Mouse (Mus musculus) kidney, embryonic 15.5 days (tissue): ENCODE results near the gene Kdm5a. TPM values are rescaled to one million over a fixed set of nuclear protein-coding genes. Genes with fewer than 3 reads are reported as not detected.
A peak's percentile ranks its signal among the peaks of the same experiment; 100 is the strongest.

Experiments used
- ATAC-seq: fragments of 200-750 bp; cut with Nextera tagmentation; replicated peaks from 2 replicates; pipeline ENCODE4 v1.8.0; 2017; ENCODE audit warnings: moderate TSS enrichment; ENCODE audit not compliant: low FRiP score
- H3K27ac ChIP-seq: fragments of 300-500 bp; sonication (generic); 2 replicates; pipeline ENCODE4 v1.5.1; 2015; ENCODE audit warnings: mild to moderate bottlenecking, inconsistent platforms
- H3K27me3 ChIP-seq: fragments of 300-500 bp; sonication (generic); 2 replicates; pipeline ENCODE4 v1.6.1; 2015; ENCODE audit warnings: inconsistent platforms
- H3K36me3 ChIP-seq: fragments of 300-500 bp; sonication (generic); 2 replicates; pipeline ENCODE4 v1.6.1; 2015; ENCODE audit warnings: inconsistent platforms
- H3K4me1 ChIP-seq: fragments of 300-500 bp; sonication (generic); 2 replicates; pipeline ENCODE4 v1.6.1; 2015; ENCODE audit warnings: inconsistent platforms
- H3K4me2 ChIP-seq: fragments of 300-500 bp; sonication (generic); 2 replicates; pipeline ENCODE4 v1.6.1; 2015; ENCODE audit warnings: moderate library complexity, mild to moderate bottlenecking, inconsistent platforms
- H3K4me3 ChIP-seq: fragments of 300-500 bp; sonication (generic); replicated peaks from 2 replicates; pipeline ENCODE4 v1.5.1; 2015; ENCODE audit warnings: mild to moderate bottlenecking, inconsistent platforms
- H3K9ac ChIP-seq: fragments of 300-500 bp; sonication (generic); 2 replicates; pipeline ENCODE4 v1.6.1; 2015; ENCODE audit warnings: mild to moderate bottlenecking, inconsistent platforms
- H3K9me3 ChIP-seq: fragments of 300-500 bp; sonication (generic); replicated peaks from 2 replicates; pipeline ENCODE4 v1.6.1; 2016; ENCODE audit warnings: inconsistent platforms
- WGBS: fragments of 180-500 bp; shearing (Covaris S2); methylation state at CpG from one replicate; pipeline ENCODE4 v1.1.7; 2015; ENCODE audit warnings: mixed read lengths; 5-methylcytosine and 5-hydroxymethylcytosine counted together
- polyA plus RNA-seq: library from polyadenylated mRNA; unstranded; fragments of >200 nt; fragmentation: Nextera tagmentation; extraction: Ambion mirVana; gene quantifications from 2 replicates; pipeline ENCODE4 v1.2.1, GENCODE M21; 2015

Gene Kdm5a
- polyA plus RNA-seq, 1 experiment from 2014 or later = 50.3 TPM

DNA sequence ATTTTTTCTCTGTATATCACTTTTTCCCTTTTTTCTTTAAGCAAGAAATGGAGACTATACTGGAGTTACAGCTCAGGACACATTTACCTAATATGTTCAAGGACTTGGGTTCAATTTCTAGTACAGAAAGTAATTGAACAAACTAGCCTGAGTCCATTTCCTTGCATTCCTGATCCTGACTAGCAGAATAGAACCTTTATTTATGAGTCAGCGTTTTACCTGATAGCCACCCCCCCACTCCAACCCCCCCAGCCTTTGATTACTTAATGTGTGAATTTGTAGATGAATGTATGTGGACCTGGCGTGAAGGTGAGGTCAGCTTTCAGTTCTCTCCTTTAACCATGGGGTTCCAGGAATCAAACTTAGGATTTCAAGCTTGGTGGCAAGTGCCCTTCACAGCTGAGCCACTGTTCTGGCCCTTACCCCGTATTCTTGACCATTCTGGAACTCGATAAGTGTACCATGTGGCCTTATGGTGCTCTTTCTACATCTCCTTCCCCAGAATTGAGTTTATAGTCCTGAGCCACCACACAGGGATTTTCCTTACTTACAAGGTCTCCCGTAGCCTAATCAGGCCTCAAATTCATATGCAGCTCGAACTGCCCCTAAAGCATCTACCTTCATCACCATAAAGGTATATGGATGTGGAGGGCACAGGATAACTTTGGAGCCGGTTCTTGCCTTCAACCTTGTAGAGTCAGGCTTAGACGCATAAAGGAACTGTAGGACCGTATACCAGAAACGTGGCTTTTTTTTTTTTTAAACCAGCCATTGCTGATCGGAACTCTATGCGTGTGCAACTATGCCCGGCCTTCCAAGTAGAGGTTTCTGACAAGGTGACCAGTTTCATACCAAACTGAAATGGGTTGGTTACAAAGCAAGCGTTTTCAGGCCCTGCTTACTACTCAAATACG, 893 bp upstream of the Kdm5a start:
- Histone ChIP-seq H3K27ac (peak overlapping the region; percentile 98), H3K9ac (peak overlapping the region; percentile 86), H3K27me3 (no peaks in the 10 kb centered on the region), H3K36me3 (peaks cover 13% of the 10 kb centered on the region), H3K4me3 (peak overlapping the region; percentile 88), H3K4me2 (peak overlapping the region; percentile 70), H3K4me1 (peaks cover 13% of the 10 kb centered on the region), H3K9me3 (no peaks in the 10 kb centered on the region)
- peak; percentile 22; the same call in 1 of the 2 replicates for ATAC-seq
- 17% methylated on average over 15 of the region's 15 CpGs for WGBS

DNA sequence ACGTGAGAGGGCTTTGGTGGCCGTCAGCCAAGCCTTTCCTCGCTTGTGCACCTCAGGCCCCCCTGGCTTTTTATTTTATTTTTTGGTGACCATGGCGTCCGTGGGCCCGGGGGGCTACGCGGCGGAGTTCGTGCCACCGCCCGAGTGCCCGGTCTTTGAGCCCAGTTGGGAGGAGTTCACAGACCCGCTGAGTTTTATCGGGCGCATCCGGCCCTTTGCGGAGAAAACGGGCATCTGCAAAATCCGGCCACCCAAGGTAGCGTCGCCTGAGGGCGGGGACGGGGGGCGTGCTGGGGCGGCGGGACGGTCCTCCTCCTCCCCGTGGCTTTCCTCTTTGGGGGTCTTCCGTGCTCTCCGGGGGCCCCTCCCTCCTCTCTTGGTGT, 590 bp downstream of the Kdm5a start:
- H3K9me3 ChIP-seq = no peaks in the 10 kb centered on the region
- ATAC-seq = peak; percentile 34

DNA sequence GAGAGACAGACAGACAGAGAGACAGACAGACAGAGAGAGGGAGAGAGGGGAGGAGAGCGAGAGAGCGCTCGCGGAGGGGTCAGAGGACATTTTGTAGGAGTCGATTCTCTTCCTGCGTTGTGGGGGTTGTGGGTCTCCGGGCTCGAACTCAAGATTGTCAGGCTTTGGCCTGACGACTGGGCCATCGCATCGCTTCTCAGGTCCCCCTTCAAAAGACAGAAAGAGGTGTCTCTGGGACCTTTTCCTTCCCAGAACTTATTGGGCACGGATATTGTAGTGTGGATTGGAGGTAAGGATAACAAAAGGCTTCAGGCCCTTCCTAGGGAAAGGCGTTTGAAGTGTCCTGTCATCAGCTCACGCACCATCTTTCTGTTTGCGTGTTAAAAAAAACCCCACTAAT, 1.1 kb downstream of the Kdm5a start:
- Histone ChIP-seq H3K4me3 (peak overlapping the region; percentile 88), H3K9me3 (no peaks in the 10 kb centered on the region), H3K4me1 (peaks cover 11% of the 10 kb centered on the region), H3K4me2 (peak overlapping the region; percentile 70), H3K9ac (peak overlapping the region; percentile 86), H3K36me3 (peaks cover 33% of the 10 kb centered on the region), H3K27ac (no peak overlapping the region; the same call in 1 of the 2 replicates), H3K27me3 (no peaks in the 10 kb centered on the region)
- ATAC-seq = no peak
- WGBS = 2% methylated on average over 15 of the region's 15 CpGs

More for the DNA sequence above, 590 bp downstream of the Kdm5a start:
- Histone ChIP-seq H3K36me3 (peaks cover 28% of the 10 kb centered on the region), H3K4me1 (peaks cover 11% of the 10 kb centered on the region), H3K4me2 (peak overlapping the region; percentile 70), H3K9ac (peak overlapping the region; percentile 86), H3K27me3 (no peaks in the 10 kb centered on the region), H3K4me3 (peak overlapping the region; percentile 88), H3K27ac (peak overlapping the region; percentile 98)
- under 1% methylated on average over 31 of the region's 31 CpGs for WGBS

DNA sequence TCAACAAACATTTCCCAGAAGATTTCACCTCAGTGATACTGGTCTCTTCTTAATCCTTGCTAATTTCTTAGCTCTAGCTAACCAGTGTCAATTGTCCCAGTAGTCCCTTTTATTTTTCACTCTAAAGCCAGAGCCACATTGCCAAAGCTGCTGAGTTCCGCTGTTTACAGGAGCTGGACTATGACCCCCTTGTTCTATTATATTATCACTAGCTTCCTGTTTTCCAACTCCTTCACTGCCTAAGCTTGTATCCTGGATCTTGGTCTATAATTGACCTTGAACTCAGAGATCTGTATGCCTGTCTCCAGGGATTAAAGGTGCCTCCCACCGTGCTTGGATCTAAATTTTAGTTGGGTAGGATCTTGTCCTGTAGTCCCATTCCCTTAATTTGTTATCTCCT, 12.8 kb downstream of the Kdm5a start:
- no peak overlapping the region for H3K4me2 ChIP-seq
- H3K36me3 ChIP-seq = peaks cover 91% of the 10 kb centered on the region
- no peak overlapping the region for H3K27ac ChIP-seq
- no peak overlapping the region for H3K4me3 ChIP-seq
- no peak overlapping the region for H3K9ac ChIP-seq
- 88% methylated on average over 2 of the region's 2 CpGs for WGBS
- H3K9me3 ChIP-seq = no peaks in the 10 kb centered on the region
- ATAC-seq = no peak
- no peaks in the 10 kb centered on the region for H3K4me1 ChIP-seq
- H3K27me3 ChIP-seq = no peaks in the 10 kb centered on the region

DNA sequence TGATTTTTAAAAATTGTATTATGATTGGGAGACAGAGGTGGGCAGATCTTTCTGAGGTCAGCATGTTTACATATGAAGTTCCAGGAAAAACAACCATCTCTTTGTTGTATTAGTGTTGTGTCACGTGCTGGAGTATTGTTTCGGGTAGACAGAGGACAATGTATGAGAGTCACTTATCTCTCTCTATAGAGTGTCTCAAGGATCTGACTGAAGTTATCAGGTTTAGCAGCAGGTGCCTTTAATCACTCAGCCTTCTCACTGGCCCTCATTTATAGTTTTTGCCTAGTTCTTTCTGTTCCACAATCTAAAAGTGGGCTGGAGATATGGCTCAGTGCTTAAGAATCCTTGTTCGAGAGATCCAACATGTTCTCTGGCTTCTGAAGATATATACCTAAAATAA, 26.1 kb downstream of the Kdm5a start:
- Histone ChIP-seq H3K27ac (no peak overlapping the region), H3K36me3 (peaks cover 76% of the 10 kb centered on the region)

DNA sequence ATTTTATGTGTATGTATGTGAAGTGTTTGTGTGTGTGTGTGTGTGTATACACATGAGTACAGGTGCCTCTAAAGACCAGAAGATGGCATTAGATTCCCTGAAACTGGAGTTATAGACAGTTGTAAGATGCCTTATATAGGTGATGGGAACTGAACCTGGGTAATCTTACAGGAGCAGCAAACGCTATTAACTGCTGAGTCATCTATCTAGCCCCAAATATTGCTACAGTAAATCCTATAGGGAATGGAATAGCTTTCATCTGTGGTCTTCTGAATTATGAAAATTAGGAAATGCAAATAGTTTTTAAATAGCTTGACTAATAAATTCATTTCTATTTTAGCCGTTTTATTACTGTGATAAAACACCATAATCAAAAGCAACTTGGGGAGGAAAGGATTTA, 28.9 kb downstream of the Kdm5a start:
- H3K4me3 ChIP-seq = no peak overlapping the region
- ATAC-seq = no peak
- 95% methylated on average over 2 of the region's 2 CpGs for whole genome bisulfite sequencing
- H3K4me2 ChIP-seq = no peak overlapping the region
- no peaks in the 10 kb centered on the region for H3K4me1 ChIP-seq
- no peaks in the 10 kb centered on the region for H3K27me3 ChIP-seq
- H3K9me3 ChIP-seq = no peaks in the 10 kb centered on the region
- peaks cover 82% of the 10 kb centered on the region for H3K36me3 ChIP-seq
- H3K9ac ChIP-seq = no peak overlapping the region
- no peak overlapping the region for H3K27ac ChIP-seq

More for the DNA sequence above, 26.1 kb downstream of the Kdm5a start:
- no peak overlapping the region for H3K9ac ChIP-seq
- H3K4me1 ChIP-seq = no peaks in the 10 kb centered on the region
- no peaks in the 10 kb centered on the region for H3K27me3 ChIP-seq
- H3K4me3 ChIP-seq = no peak overlapping the region
- WGBS = 94% methylated on average over 3 of the region's 3 CpGs
- ATAC-seq = no peak
- no peaks in the 10 kb centered on the region for H3K9me3 ChIP-seq
- no peak overlapping the region for H3K4me2 ChIP-seq

DNA sequence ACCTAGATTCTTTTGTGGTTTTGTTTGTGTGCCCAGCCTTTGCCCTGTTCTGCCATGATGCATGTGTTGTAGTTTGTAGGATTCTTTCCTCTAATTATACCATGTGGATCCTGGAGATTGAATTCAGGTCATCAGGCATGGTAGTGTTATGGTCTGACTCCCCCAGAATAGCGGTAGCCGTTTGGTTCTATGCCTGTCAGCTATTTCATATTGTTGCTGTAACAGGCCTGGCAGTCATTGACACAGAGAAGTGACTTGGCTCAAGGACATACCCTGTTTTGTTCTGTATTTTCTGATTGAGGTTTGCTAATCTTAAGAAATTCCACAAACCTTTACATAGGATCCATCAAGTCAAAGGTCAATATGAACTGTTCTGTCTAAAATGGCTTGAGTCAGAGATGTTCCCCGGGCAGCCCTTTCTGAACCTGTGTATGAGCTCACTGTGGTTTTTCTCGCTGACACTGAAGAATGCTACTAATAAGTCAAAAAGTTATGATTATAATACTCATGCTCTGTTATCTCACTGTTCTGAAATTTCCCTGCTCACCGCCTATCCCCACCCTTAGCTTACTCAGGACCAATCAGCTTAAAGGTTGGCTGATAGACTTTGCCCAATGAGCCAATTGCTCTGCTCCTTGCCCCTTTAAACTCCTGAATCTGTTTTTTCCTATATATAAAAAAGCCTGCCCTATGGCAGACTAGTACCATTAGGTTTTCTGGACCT, 31.9 kb downstream of the Kdm5a start:
- Histone ChIP-seq H3K4me1 (no peaks in the 10 kb centered on the region), H3K9me3 (no peaks in the 10 kb centered on the region), H3K27ac (no peak overlapping the region), H3K4me2 (no peak overlapping the region), H3K9ac (no peak overlapping the region), H3K27me3 (no peaks in the 10 kb centered on the region), H3K36me3 (peaks cover 84% of the 10 kb centered on the region), H3K4me3 (no peak overlapping the region)
- no peak for ATAC-seq
- 93% methylated on average over 5 of the region's 5 CpGs for WGBS

DNA sequence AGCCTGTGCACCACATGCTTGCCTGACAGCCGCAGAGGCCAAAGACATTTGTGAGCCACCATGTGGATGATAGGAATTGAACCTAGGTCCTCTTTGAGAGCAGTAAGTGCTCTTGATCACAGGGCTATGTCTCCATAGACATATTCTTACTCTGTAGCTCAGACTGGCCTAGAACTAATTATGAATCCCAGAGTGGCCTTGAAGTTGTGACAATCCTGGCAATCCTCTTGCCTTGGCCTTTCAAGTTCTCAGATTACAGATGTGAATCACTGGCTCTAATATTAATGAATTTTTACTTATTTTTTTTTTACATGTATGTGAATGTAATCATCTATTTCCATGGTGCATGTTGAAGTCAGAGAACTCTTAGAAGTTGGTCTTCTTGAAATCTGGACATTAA, 40.0 kb downstream of the Kdm5a start:
- peaks cover 86% of the 10 kb centered on the region for H3K36me3 ChIP-seq

DNA sequence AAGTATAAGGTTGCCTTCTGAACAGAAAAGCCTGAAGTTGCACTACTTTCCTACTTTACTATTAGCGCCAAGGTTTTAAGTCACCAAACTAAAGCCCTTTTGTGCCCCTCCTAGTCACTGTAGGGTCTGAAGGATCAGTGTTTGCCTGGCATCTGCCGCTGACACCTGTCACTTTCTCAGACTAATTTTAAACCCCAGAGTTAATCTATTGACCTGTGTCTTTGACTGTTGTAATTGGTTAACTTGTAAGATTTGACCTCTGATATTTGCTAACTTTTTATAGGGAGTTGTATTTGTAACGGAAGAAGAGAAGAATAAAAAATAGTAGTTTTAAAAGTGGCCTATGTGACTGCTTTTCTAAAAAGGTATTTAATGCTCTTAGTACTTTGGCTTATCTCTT, 74.2 kb downstream of the Kdm5a start:
- H3K9ac ChIP-seq = no peak overlapping the region
- no peaks in the 10 kb centered on the region for H3K27me3 ChIP-seq
- no peak for ATAC-seq
- H3K27ac ChIP-seq = no peak overlapping the region
- peaks cover 79% of the 10 kb centered on the region for H3K36me3 ChIP-seq
- no peak overlapping the region for H3K4me2 ChIP-seq
- no peak overlapping the region for H3K4me3 ChIP-seq
- H3K4me1 ChIP-seq = 0 out of 2 replicates have a peak, but pooled peaks cover 3% of the 10 kb centered on the region
- H3K9me3 ChIP-seq = no peaks in the 10 kb centered on the region
- 93% methylated on average over 3 of the region's 3 CpGs for WGBS

More for the DNA sequence above, 40.0 kb downstream of the Kdm5a start:
- no peaks in the 10 kb centered on the region for H3K4me1 ChIP-seq
- H3K4me3 ChIP-seq = no peak overlapping the region
- H3K9me3 ChIP-seq = no peaks in the 10 kb centered on the region
- no peaks in the 10 kb centered on the region for H3K27me3 ChIP-seq
- no peak overlapping the region for H3K4me2 ChIP-seq
- no peak overlapping the region for H3K9ac ChIP-seq
- no peak overlapping the region for H3K27ac ChIP-seq
- ATAC-seq = no peak
- WGBS = 93% methylated on average over 1 of the region's 1 CpGs

DNA sequence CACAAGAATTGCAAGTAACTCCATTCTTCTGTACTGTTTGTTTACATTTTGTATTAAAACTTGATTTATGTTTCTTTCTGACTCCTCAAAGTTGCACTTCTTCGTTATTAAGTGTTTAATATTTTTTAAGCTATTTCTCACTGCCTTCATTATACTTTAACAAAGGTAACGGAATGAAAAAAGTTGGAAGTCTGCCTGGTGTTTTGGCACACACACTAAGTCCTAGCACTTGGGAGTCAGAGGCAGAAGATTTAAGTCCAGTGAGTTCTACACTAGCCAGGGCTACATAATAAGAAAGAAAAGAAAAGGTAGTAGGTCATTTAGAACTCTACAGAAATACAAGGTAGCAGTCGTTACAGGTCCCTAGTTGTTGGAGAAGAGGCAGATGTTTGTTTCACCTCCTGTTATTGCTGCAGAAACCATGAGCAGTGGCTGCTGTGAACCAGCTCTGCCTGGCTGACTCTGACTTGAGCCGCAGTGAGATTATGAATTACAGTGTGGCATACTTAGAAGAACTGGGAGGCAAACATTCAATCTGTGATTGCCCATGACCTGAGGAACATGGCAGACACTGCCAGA, 78.3 kb downstream of the Kdm5a start:
- peaks cover 65% of the 10 kb centered on the region for H3K36me3 ChIP-seq
- WGBS = 85% methylated on average over 4 of the region's 4 CpGs
- no peak overlapping the region for H3K27ac ChIP-seq
- no peak overlapping the region for H3K4me2 ChIP-seq
- no peaks in the 10 kb centered on the region for H3K9me3 ChIP-seq
- no peaks in the 10 kb centered on the region for H3K27me3 ChIP-seq
- 0 out of 2 replicates have a peak, but pooled peaks cover 3% of the 10 kb centered on the region for H3K4me1 ChIP-seq
- no peak for ATAC-seq
- no peak overlapping the region for H3K9ac ChIP-seq
- no peak overlapping the region for H3K4me3 ChIP-seq

DNA sequence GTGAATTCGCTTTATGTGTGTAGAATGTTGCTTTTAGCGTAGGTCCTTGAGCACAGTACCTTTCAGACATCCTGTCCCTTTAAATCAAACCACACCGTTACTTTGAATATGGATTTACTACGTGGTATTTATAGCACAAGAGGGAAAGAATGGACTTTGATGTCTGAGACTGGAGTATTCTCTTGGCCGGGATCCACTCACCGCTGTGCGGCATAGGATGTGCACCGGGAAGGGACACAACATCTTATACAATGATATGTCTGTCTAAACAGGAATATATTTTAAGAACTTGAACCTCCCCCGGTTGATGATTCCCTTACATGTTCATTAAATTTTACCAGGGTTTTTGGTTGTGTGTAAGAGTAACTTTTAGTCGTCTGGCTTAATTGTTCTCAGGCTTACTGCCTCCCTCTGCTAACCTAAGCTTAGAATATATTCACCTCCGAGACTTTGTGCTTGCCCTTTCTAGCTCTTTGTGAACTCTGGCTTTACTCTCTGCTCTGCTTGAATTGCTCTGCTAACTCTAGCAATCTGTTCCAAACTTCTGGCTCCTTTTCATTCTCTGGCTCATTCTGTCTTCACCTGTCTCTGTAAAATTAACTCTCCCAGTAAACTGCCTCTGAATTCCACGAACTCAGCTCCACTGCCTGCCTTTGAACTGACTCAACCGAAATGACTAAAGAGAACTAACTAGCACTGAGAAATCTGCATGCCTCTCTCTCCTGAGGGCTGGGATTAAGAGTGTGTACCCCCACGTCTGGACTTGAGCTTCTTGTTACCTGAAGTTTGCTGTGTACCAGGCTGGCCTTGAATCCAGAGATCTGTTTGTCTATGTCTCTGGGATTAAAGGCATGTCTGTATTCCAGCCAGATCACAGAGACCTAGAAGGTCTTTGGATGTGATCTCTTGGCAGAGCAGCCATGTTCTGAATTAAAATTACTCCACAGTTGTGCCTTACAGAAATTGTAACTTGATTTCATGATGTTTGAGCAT, 79.7 kb downstream of the Kdm5a start:
- H3K4me2 ChIP-seq = no peak overlapping the region
- H3K4me3 ChIP-seq = no peak overlapping the region
- H3K27me3 ChIP-seq = no peaks in the 10 kb centered on the region
- H3K4me1 ChIP-seq = 0 out of 2 replicates have a peak, but pooled peaks cover 3% of the 10 kb centered on the region
- 80% methylated on average over 14 of the region's 14 CpGs for WGBS
- H3K9ac ChIP-seq = no peak overlapping the region
- no peak for ATAC-seq
- peaks cover 54% of the 10 kb centered on the region for H3K36me3 ChIP-seq
- H3K27ac ChIP-seq = peak overlapping the region; percentile 34; the same call in 1 of the 2 replicates
- H3K9me3 ChIP-seq = no peaks in the 10 kb centered on the region
